ENCODE assay signal across 9 mouse cellular contexts in the genomic region with DNA sequence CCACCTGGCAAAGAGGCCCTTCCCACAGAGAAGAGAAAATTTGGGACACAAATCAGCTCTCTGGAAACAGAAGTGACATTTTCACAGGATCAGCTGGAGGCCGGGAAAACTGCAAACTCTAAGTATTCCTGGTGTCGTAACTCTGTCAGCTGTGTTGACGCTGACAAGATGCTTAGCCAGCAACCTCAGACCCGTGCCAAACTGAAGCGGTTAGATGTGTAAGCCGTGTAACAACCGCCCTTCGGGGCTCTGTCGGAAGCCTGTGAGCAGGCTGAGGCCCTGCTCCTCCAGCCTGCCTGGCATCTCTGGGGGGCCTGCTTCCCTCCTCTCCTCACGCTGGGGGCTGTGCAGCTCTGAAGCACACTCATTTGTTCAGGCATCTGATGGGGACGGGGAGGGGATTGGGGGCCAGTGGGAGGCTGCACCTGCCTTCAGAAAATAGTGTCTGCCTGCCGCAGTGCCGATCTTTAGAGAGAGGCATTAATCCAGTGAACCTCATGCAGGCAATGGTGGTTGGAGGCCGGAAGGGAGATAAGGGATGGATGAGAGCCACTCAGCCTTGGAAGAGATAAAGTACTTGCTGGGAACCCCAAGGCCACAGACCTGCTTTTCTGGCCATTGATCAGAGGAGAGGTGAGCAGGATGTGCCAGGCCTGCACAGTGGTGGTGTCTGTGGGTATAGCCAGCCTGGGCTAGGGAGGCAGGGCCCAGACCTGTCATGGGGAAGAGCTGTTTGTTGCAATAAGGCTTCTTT.
A peak's percentile ranks its signal among the peaks of the same experiment; 100 is the strongest.
DNase-seq lines count a peak whose midpoint lies in the region; ATAC-seq and TF ChIP-seq lines count a peak whose summit lies in the region.
"Had no signal": no experiment of that assay in that cellular context is flagged by ENCODE, and none has a peak within 500 bp of the region (broad histone marks: within the 10 kb centered on the region; RNA-seq: fewer than 3 reads in every experiment).

No protein-coding gene starts in this region.

- H3K9me3 ChIP-seq in kidney, embryonic 15.5 days (replicated peaks): no peaks in the 10 kb centered on the region
- H3K9me3 ChIP-seq in lung, postnatal 0 days (ENCODE audit: low read length): no peaks in the 10 kb centered on the region
- H3K9me3 ChIP-seq: G1E had no signal

- H3K4me3 ChIP-seq in kidney, embryonic 15.5 days (replicated peaks): no peak overlapping the region
- H3K4me3 ChIP-seq in lung, postnatal 0 days (ENCODE audit: low read depth, low read length): no peak overlapping the region

- peak; percentile 34 for DNase-seq in kidney, adult 9 months
- no peak for DNase-seq in kidney, adult 8-10 months
- peak; percentile 62 for DNase-seq in adrenal gland, postnatal 25 days
- peak; percentile 41 to 70 for DNase-seq in gastrocnemius, postnatal 4 days (ENCODE audit: low spot score in 2 of 2)
- peak; percentile 89 for DNase-seq in lung, postnatal 0 days (ENCODE audit: low spot score)
- DNase-seq in spleen, postnatal 10 days (ENCODE audit: low spot score in 2 of 2): no peak

- H3K27me3 ChIP-seq in kidney, embryonic 15.5 days: no peaks in the 10 kb centered on the region
- H3K27me3 ChIP-seq in lung, postnatal 0 days (replicated peaks; ENCODE audit: insufficient read depth, low read length): no peaks in the 10 kb centered on the region

- no peaks in the 10 kb centered on the region for H3K36me3 ChIP-seq in kidney, embryonic 15.5 days
- no peaks in the 10 kb centered on the region for H3K36me3 ChIP-seq in lung, postnatal 0 days (ENCODE audit: insufficient read depth, low read length)
- H3K36me3 ChIP-seq: G1E had no signal

- peaks cover 40% of the 10 kb centered on the region for H3K4me1 ChIP-seq in kidney, embryonic 15.5 days
- H3K4me1 ChIP-seq in lung, postnatal 0 days (ENCODE audit: insufficient read depth, low read depth, low read length): no peaks in the 10 kb centered on the region

- WGBS in kidney, embryonic 15.5 days: 37% methylated on average over 14 of the region's 14 CpGs
- 36% methylated on average over 14 of the region's 14 CpGs for WGBS in lung, postnatal 0 days

- 0 out of 2 replicates have a peak overlapping the region, but pooled peaks have one; percentile 18 for H3K27ac ChIP-seq in kidney, embryonic 15.5 days
- no peak overlapping the region for H3K27ac ChIP-seq in lung, postnatal 0 days (ENCODE audit: low read length)

- no peak overlapping the region for H3K9ac ChIP-seq in kidney, embryonic 15.5 days
- H3K9ac ChIP-seq in lung, postnatal 0 days (replicated peaks; ENCODE audit: low read depth): no peak overlapping the region

- no peak overlapping the region for H3K4me2 ChIP-seq in kidney, embryonic 15.5 days
- no peak overlapping the region for H3K4me2 ChIP-seq in lung, postnatal 0 days (replicated peaks; ENCODE audit: low read depth, low read length)

- ATAC-seq in kidney, embryonic 15.5 days (replicated peaks; ENCODE audit: low FRiP score): no peak
- ATAC-seq in lung, postnatal 0 days: peak; percentile 84
- ATAC-seq in inflammation-experienced regulatory T-cells, adult 6 months: no peak

- no peak for TF ChIP-seq EP300 in lung, postnatal 0 days (IDR thresholded peaks at IDR 0.05)

- TF ChIP-seq CTCF in lung, postnatal 0 days (IDR thresholded peaks at IDR 0.05): no peak

Comparison
In these comparisons a context has a peak if more than half of its experiments do, and no peak if none do; other contexts are left out.
1. DNase-seq: peak in kidney, adult 9 months (single experiment), adrenal gland, postnatal 25 days (single experiment), gastrocnemius, postnatal 4 days (2 of 2) and lung, postnatal 0 days (single experiment); none in kidney, adult 8-10 months (0 of 2) and spleen, postnatal 10 days (0 of 2).